Mouse (Mus musculus) G1E (cell line): ENCODE measurements around the gene Prcc. TPM values are rescaled to one million over a fixed set of nuclear protein-coding genes. Genes with fewer than 3 reads are reported as not detected.
A peak's percentile ranks its signal among the peaks of the same experiment; 100 is the strongest.
"Not testable (repeated sequence)": the region's sequence is repeated elsewhere in the genome, so short reads cannot be mapped to it uniquely, and the experiment has no call there.

Experiments
- ATAC-seq: 2 replicates; pipeline ENCODE4 v1.8.0; 2016; ENCODE audit warnings: mild to moderate bottlenecking; ENCODE audit not compliant: insufficient number of reproducible peaks, poor library complexity, low FRiP score, severe bottlenecking; ENCODE audit errors: extremely low read depth
- DNase-seq: peaks from one replicate; pipeline ENCODE4 v3.0.0; 2012; ENCODE audit warnings: low spot score
- H3K27me3 ChIP-seq: 2 replicates; pipeline ENCODE4 v1.6.1; 2012; ENCODE audit warnings: mild to moderate bottlenecking, low read length, inconsistent platforms; ENCODE audit not compliant: insufficient read depth
- H3K36me3 ChIP-seq: replicated peaks from 2 replicates; pipeline ENCODE3; 2012; ENCODE audit warnings: mild to moderate bottlenecking, inconsistent platforms
- H3K4me1 ChIP-seq: 2 replicates; pipeline ENCODE4 v1.6.1; 2012; ENCODE audit warnings: low read depth, low read length, inconsistent platforms, mixed read lengths; ENCODE audit not compliant: insufficient read depth
- H3K4me3 ChIP-seq: 2 replicates; pipeline ENCODE4 v1.5.1; 2012; ENCODE audit warnings: low read depth, mild to moderate bottlenecking, inconsistent platforms, low read length, moderate library complexity, mixed read lengths
- H3K9me3 ChIP-seq: replicated peaks from 2 replicates; pipeline ENCODE4 v1.6.1; 2012; ENCODE audit warnings: inconsistent platforms
- CTCF ChIP-seq: IDR thresholded peaks from 2 replicates; pipeline ENCODE4 v1.5.1; 2012; ENCODE audit warnings: low read depth, low read length, inconsistent platforms, mixed read lengths
- GATA1 ChIP-seq: IDR thresholded peaks from 2 replicates; pipeline ENCODE4 v1.6.1; 2012; ENCODE audit warnings: borderline replicate concordance, low read length, inconsistent platforms, mixed read lengths
- GATA2 ChIP-seq: IDR thresholded peaks from 2 replicates; pipeline ENCODE4 v1.6.1; 2012; ENCODE audit warnings: low read depth, low read length, inconsistent platforms, borderline replicate concordance
- POLR2AphosphoS5 ChIP-seq: IDR thresholded peaks from 2 replicates; pipeline ENCODE4 v1.6.1; 2012; ENCODE audit warnings: low read depth, low read length, inconsistent platforms; ENCODE audit not compliant: insufficient replicate concordance
- TAL1 ChIP-seq: conservative IDR thresholded peaks from 2 replicates; pipeline ENCODE4 v1.6.1; 2012; ENCODE audit warnings: low read depth, low read length, inconsistent platforms, mixed read lengths
- polyA plus RNA-seq: library from polyadenylated mRNA; stranded (reverse); fragments of >175 nt; gene quantifications from 2 replicates; pipeline ENCODE4 v1.2.3, GENCODE M21; 2012
- total RNA-seq, 2 experiments: library from RNA; stranded (forward) in 1 of 2; stranded (reverse) in 1 of 2; fragments of 200-1000 nt in 1 of 2; fragments of >200 nt in 1 of 2; fragmentation: Nextera tagmentation in 1 of 2; gene quantifications; 2 replicates each; pipeline ENCODE4 v1.2.3; 2014 to 2017

Gene Prcc
- total and polyA plus RNA-seq, 3 experiments = 32.3 to 75.9 (median 41.3) TPM

GRCm38 (mm10) chr3:87840858-87841257 is 44.5 kb downstream of the Prcc start:
- ATAC-seq (no peak), DNase-seq (no peak)
- TF ChIP-seq CTCF = no peak
- TF ChIP-seq GATA2 = no peak
- TF ChIP-seq GATA1 = no peak
- TF ChIP-seq POLR2AphosphoS5 = no peak
- no peak for TF ChIP-seq TAL1

GRCm38 (mm10) chr3:87838622-87839021 is 46.8 kb downstream of the Prcc start:
- TF ChIP-seq CTCF (peak; percentile 94), TAL1 (no peak)
- no peaks in the 10 kb centered on the region for H3K4me1 ChIP-seq
- H3K9me3 ChIP-seq = no peaks in the 10 kb centered on the region
- peaks cover 20% of the 10 kb centered on the region for H3K27me3 ChIP-seq
- ATAC-seq = no peak
- no peak overlapping the region for H3K4me3 ChIP-seq
- DNase-seq = peak; percentile 31
- no peaks in the 10 kb centered on the region for H3K36me3 ChIP-seq

More at GRCm38 (mm10) chr3:87840858-87841257, 44.5 kb downstream of the Prcc start:
- H3K9me3 ChIP-seq = no peaks in the 10 kb centered on the region
- no peaks in the 10 kb centered on the region for H3K36me3 ChIP-seq
- H3K4me3 ChIP-seq = no peak overlapping the region
- H3K4me1 ChIP-seq = no peaks in the 10 kb centered on the region
- peaks cover 27% of the 10 kb centered on the region for H3K27me3 ChIP-seq

GRCm38 (mm10) chr3:87833482-87833881 is 51.9 kb downstream of the Prcc start:
- no peak for DNase-seq
- TF ChIP-seq GATA2 (no peak), TAL1 (no peak), GATA1 (no peak), CTCF (no peak), POLR2AphosphoS5 (no peak)
- no peak for ATAC-seq

GRCm38 (mm10) chr3:87832109-87832859 is 53.1 kb downstream of the Prcc start:
- ATAC-seq = no peak
- H3K9me3 ChIP-seq = no peaks in the 10 kb centered on the region

More at GRCm38 (mm10) chr3:87833482-87833881, 51.9 kb downstream of the Prcc start:
- no peak overlapping the region for H3K4me3 ChIP-seq
- H3K27me3 ChIP-seq = peaks cover 10% of the 10 kb centered on the region
- no peaks in the 10 kb centered on the region for H3K36me3 ChIP-seq
- no peaks in the 10 kb centered on the region for H3K4me1 ChIP-seq
- no peaks in the 10 kb centered on the region for H3K9me3 ChIP-seq

GRCm38 (mm10) chr3:87829025-87829424 is 56.4 kb downstream of the Prcc start:
- Histone ChIP-seq H3K4me1 (no peaks in the 10 kb centered on the region), H3K4me3 (no peak overlapping the region), H3K9me3 (no peaks in the 10 kb centered on the region), H3K36me3 (no peaks in the 10 kb centered on the region), H3K27me3 (peaks cover 9% of the 10 kb centered on the region)
- DNase-seq (no peak), ATAC-seq (no peak)
- TF ChIP-seq CTCF (no peak), POLR2AphosphoS5 (no peak), TAL1 (no peak), GATA2 (no peak), GATA1 (no peak)

More at GRCm38 (mm10) chr3:87832109-87832859, 53.1 kb downstream of the Prcc start:
- Histone ChIP-seq H3K4me3 (no peak overlapping the region), H3K27me3 (peaks cover 14% of the 10 kb centered on the region), H3K36me3 (no peaks in the 10 kb centered on the region), H3K4me1 (no peaks in the 10 kb centered on the region)
- DNase-seq = no peak
- TF ChIP-seq POLR2AphosphoS5 (no peak), TAL1 (no peak), CTCF (no peak), GATA2 (no peak), GATA1 (no peak)

- no peak overlapping the region for H3K4me3 ChIP-seq
- H3K4me1 ChIP-seq = no peaks in the 10 kb centered on the region
- ATAC-seq = no peak
- DNase-seq = no peak
- TF ChIP-seq TAL1 (no peak), POLR2AphosphoS5 (no peak), GATA2 (no peak), GATA1 (no peak), CTCF (no peak)
- H3K27me3 ChIP-seq = peaks cover 14% of the 10 kb centered on the region
- H3K36me3 ChIP-seq = no peaks in the 10 kb centered on the region
- no peaks in the 10 kb centered on the region for H3K9me3 ChIP-seq
These were observed 57.0 kb downstream of the Prcc start for GRCm38 (mm10) chr3:87828435-87828834.

GRCm38 (mm10) chr3:87824206-87824605 is 61.2 kb downstream of the Prcc start, which contains the start of gene Pear1:
Gene Pear1, minus strand, starts transcription at chr3:87824306.
- not testable (repeated sequence) for ATAC-seq, H3K9me3 ChIP-seq, DNase-seq, H3K4me3 ChIP-seq, H3K36me3 ChIP-seq, H3K4me1 ChIP-seq
- H3K27me3 ChIP-seq = peaks cover 18% of the 10 kb centered on the region
